Mouse (Mus musculus): ENCODE results near the gene Wars.

DNA sequence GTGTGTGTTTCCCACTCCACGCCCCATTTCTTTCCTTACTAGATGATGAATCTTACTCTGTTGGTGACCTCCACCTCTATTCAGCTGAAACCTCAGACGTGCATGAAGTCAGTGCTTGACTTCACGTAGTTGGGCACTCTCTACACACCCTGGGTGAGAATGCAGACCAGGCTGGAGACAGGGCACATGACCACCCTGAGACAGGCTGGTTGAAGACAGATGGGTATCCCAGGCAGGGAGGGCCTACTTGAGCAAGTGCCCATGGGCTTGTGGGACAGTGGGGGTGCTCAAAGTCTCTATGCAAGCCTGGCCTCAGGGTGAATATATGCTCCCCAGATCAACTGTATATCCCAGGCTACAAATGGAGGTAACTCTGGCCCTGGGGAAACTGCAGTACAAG, 59.6 kb downstream of the Wars start:
- TF ChIP-seq CTCF (conservative IDR thresholded peaks at IDR 0.05; ENCODE audit: low read length) (no peak), POU5F1 (IDR thresholded peaks at IDR 0.05; ENCODE audit: borderline replicate concordance, low read length) (no peak)

All from E14TG2a.4 (cell line).